Mouse (Mus musculus) midbrain, embryonic 15.5 days (tissue): ENCODE data around the gene Gm13278. TPM values are rescaled to one million over a fixed set of nuclear protein-coding genes. Genes with fewer than 3 reads are reported as not detected.

Source experiments
- polyA plus RNA-seq: library from polyadenylated mRNA; unstranded; fragments of >200 nt; fragmentation: Nextera tagmentation; extraction: Ambion mirVana; gene quantifications from 2 replicates; pipeline ENCODE4 v1.2.1, GENCODE M21; 2015

Gm13278 gene
- polyA plus RNA-seq, 1 experiment from 2014 or later: not detected

Other genes starting within 250 kb of the Gm13278 start
- gene Ifna15, start 233.3 kb upstream of the Gm13278 start, polyA plus RNA-seq: not detected in 2 replicates
- gene Ifna14, start 219.8 kb upstream of the Gm13278 start, polyA plus RNA-seq: not detected in 2 replicates
- not detected in 2 replicates for gene Ifna9, start 199.2 kb upstream of the Gm13278 start, polyA plus RNA-seq
- not detected in 2 replicates for gene Ifna12, start 188.2 kb upstream of the Gm13278 start, polyA plus RNA-seq
- not detected in 2 replicates for gene C87499, start 157.1 kb upstream of the Gm13278 start, polyA plus RNA-seq
- gene Ifna13, start 147.1 kb upstream of the Gm13278 start, polyA plus RNA-seq: not detected in 2 replicates
- gene Ifna16, start 114.6 kb upstream of the Gm13278 start, polyA plus RNA-seq: not detected in 2 replicates
- gene Ifna2, start 107.6 kb upstream of the Gm13278 start, polyA plus RNA-seq: not detected in 2 replicates
- gene Ifnab, start 100.2 kb upstream of the Gm13278 start, polyA plus RNA-seq: not detected in 2 replicates
- gene Gm26566, start 69.7 kb upstream of the Gm13278 start, polyA plus RNA-seq: 1.2 and 1.6 TPM in 2 replicates
- gene Klhl9, start 69.1 kb upstream of the Gm13278 start, polyA plus RNA-seq: 112 and 117 TPM in 2 replicates
- not detected in 2 replicates for gene Gm13271, start 36.7 kb upstream of the Gm13278 start, polyA plus RNA-seq
- gene Gm13283, start 31.4 kb upstream of the Gm13278 start, polyA plus RNA-seq: not detected in 2 replicates
- not detected in 2 replicates for gene Gm13290, start 17.7 kb upstream of the Gm13278 start, polyA plus RNA-seq
- not detected in 2 replicates for gene Gm13289, start 14.6 kb upstream of the Gm13278 start, polyA plus RNA-seq
- not detected in 2 replicates for gene Gm13272, start 11.7 kb upstream of the Gm13278 start, polyA plus RNA-seq
- gene Ifnz, start 9.4 kb upstream of the Gm13278 start, polyA plus RNA-seq: 0.14 and 0.17 TPM in 2 replicates
- not detected in 2 replicates for gene Gm13276, start 5.8 kb upstream of the Gm13278 start, polyA plus RNA-seq
- gene Gm13277, start 2.9 kb upstream of the Gm13278 start, polyA plus RNA-seq: not detected in 2 replicates
- not detected in 2 replicates for gene Gm13275, start 2.9 kb downstream of the Gm13278 start, polyA plus RNA-seq
- gene Gm13279, start 5.8 kb downstream of the Gm13278 start, polyA plus RNA-seq: not detected in 2 replicates
- gene Gm13285, start 8.1 kb downstream of the Gm13278 start, polyA plus RNA-seq: not detected in 2 replicates
- not detected in 2 replicates for gene Gm13287, start 11.7 kb downstream of the Gm13278 start, polyA plus RNA-seq
- not detected in 2 replicates for gene Gm13288, start 14.0 kb downstream of the Gm13278 start, polyA plus RNA-seq
- gene Ifna7, start 24.7 kb downstream of the Gm13278 start, polyA plus RNA-seq: not detected in 2 replicates
- gene Ifna11, start 28.4 kb downstream of the Gm13278 start, polyA plus RNA-seq: not detected in 2 replicates
- gene Ifna6, start 35.9 kb downstream of the Gm13278 start, polyA plus RNA-seq: not detected in 2 replicates
- gene Ifna5, start 44.0 kb downstream of the Gm13278 start, polyA plus RNA-seq: not detected in 2 replicates
- gene Ifna4, start 50.3 kb downstream of the Gm13278 start, polyA plus RNA-seq: not detected in 2 replicates
- not detected in 2 replicates for gene Ifna1, start 58.5 kb downstream of the Gm13278 start, polyA plus RNA-seq
- gene Ifne, start 88.7 kb downstream of the Gm13278 start, polyA plus RNA-seq: not detected in 2 replicates